Mouse (Mus musculus) MEL (cell line): ENCODE measurements at regions not wholly inside any gene's neighbourhood (a gene's known extent, or its start where the extent isn't known, plus 50 kb on each side); places are given as distances from the start of the nearest gene placed in this dataset.

ENCODE experiments used
- DNase-seq: peaks from one replicate; pipeline ENCODE4 v3.0.0; 2011; ENCODE audit warnings: low read depth, low spot score
- H3K27ac ChIP-seq: 2 replicates; pipeline ENCODE4 v1.5.1; 2012; ENCODE audit warnings: low read depth, mild to moderate bottlenecking, control low read depth, low read length, moderate library complexity; ENCODE audit not compliant: control insufficient read depth
- H3K27me3 ChIP-seq, 2 experiments: fragments of 150-350 bp in 1 of 2; sonication (generic) in 1 of 2; 2 replicates each; pipeline ENCODE4 v1.6.1; 2012; ENCODE audit warnings: low read length in 2 of 2, mild to moderate bottlenecking in 2 of 2, improper control_type of control experiment in 1 of 2, moderate library complexity in 1 of 2; ENCODE audit not compliant: insufficient read depth in 2 of 2, control insufficient read depth in 1 of 2
- H3K36me3 ChIP-seq, 2 experiments: 2 replicates each; pipeline ENCODE4 v1.6.1; 2012 to 2014; ENCODE audit warnings: low read length in 2 of 2, improper control_type of control experiment in 1 of 2, inconsistent platforms in 1 of 2, mild to moderate bottlenecking in 1 of 2; ENCODE audit not compliant: insufficient read depth in 2 of 2, control insufficient read depth in 1 of 2
- H3K4me1 ChIP-seq, 2 experiments: fragments of 150-350 bp in 1 of 2; sonication (generic) in 1 of 2; 2 replicates each; pipeline ENCODE4 v1.6.1; 2012; ENCODE audit warnings: low read length in 2 of 2, improper control_type of control experiment in 1 of 2, mild to moderate bottlenecking in 1 of 2; ENCODE audit not compliant: insufficient read depth in 2 of 2, control insufficient read depth in 1 of 2
- H3K4me3 ChIP-seq, 2 experiments: fragments of 150-350 bp in 1 of 2; sonication (generic) in 1 of 2; 2 replicates each; pipeline ENCODE4 v1.5.1; 2012; ENCODE audit warnings: low read depth in 2 of 2, low read length in 2 of 2, mild to moderate bottlenecking in 2 of 2, moderate library complexity in 2 of 2, control low read depth in 1 of 2, improper control_type of control experiment in 1 of 2; ENCODE audit not compliant: control insufficient read depth in 1 of 2, insufficient read depth in 1 of 2
- H3K79me2 ChIP-seq: 2 replicates; pipeline ENCODE4 v1.6.1; 2012; ENCODE audit warnings: mild to moderate bottlenecking, low read length, moderate library complexity; ENCODE audit not compliant: control insufficient read depth, poor library complexity, insufficient read depth
- H3K9ac ChIP-seq: 2 replicates; pipeline ENCODE4 v1.6.1; 2012; ENCODE audit warnings: low read depth, mild to moderate bottlenecking, control low read depth, low read length, moderate library complexity; ENCODE audit not compliant: control insufficient read depth, poor library complexity, severe bottlenecking
- H3K9me3 ChIP-seq: fragments of 150-350 bp; sonication (generic); replicated peaks from 2 replicates; pipeline ENCODE4 v1.6.1; 2012; ENCODE audit warnings: mild to moderate bottlenecking, low read length, improper control_type of control experiment, moderate library complexity; ENCODE audit not compliant: insufficient read depth
- BHLHE40 ChIP-seq: IDR thresholded peaks from 2 replicates; pipeline ENCODE4 v1.6.1; 2012; ENCODE audit warnings: low read depth, mild to moderate bottlenecking, inconsistent platforms, low read length, improper control_type of control experiment, borderline replicate concordance
- CHD1 ChIP-seq: IDR thresholded peaks from 2 replicates; pipeline ENCODE4 v1.6.1; 2012; ENCODE audit warnings: low read depth, mild to moderate bottlenecking, inconsistent platforms, low read length, improper control_type of control experiment
- E2F4 ChIP-seq: IDR thresholded peaks from 2 replicates; pipeline ENCODE4 v1.6.1; 2011; ENCODE audit warnings: low read depth, low read length, improper control_type of control experiment, borderline replicate concordance
- EP300 ChIP-seq, 2 experiments: IDR thresholded peaks; 2 replicates each; pipeline ENCODE4 v1.6.1; 2011; ENCODE audit warnings: improper control_type of control experiment in 2 of 2, low read length in 2 of 2, low read depth in 1 of 2, mild to moderate bottlenecking in 1 of 2
- ETS1 ChIP-seq: IDR thresholded peaks from 2 replicates; pipeline ENCODE4 v1.6.1; 2012; ENCODE audit warnings: low read depth, mild to moderate bottlenecking, inconsistent platforms, low read length, improper control_type of control experiment, moderate library complexity
- GABPA ChIP-seq: IDR thresholded peaks from 2 replicates; pipeline ENCODE4 v1.6.1; 2012; ENCODE audit warnings: low read depth, mild to moderate bottlenecking, inconsistent platforms, low read length, improper control_type of control experiment, moderate library complexity
- GATA1 ChIP-seq: IDR thresholded peaks from 2 replicates; pipeline ENCODE4 v1.6.1; 2011; ENCODE audit warnings: low read depth, low read length, improper control_type of control experiment
- HCFC1 ChIP-seq: IDR thresholded peaks from 2 replicates; pipeline ENCODE4 v1.6.1; 2012; ENCODE audit warnings: low read depth, mild to moderate bottlenecking, inconsistent platforms, low read length, improper control_type of control experiment, moderate library complexity
- MAFK ChIP-seq: IDR thresholded peaks from 2 replicates; pipeline ENCODE4 v1.6.1; 2011; ENCODE audit warnings: low read depth, mild to moderate bottlenecking, low read length, improper control_type of control experiment, borderline replicate concordance
- MAX ChIP-seq: IDR thresholded peaks from 2 replicates; pipeline ENCODE4 v1.6.1; 2011; ENCODE audit warnings: low read length, improper control_type of control experiment
- MAZ ChIP-seq: IDR thresholded peaks from 2 replicates; pipeline ENCODE4 v1.6.1; 2012; ENCODE audit warnings: low read depth, mild to moderate bottlenecking, inconsistent platforms, low read length, improper control_type of control experiment
- MXI1 ChIP-seq: IDR thresholded peaks from 2 replicates; pipeline ENCODE4 v1.6.1; 2011; ENCODE audit warnings: mild to moderate bottlenecking, low read depth, low read length, improper control_type of control experiment
- MYB ChIP-seq: IDR thresholded peaks from 2 replicates; pipeline ENCODE4 v1.6.1; 2011; ENCODE audit warnings: mild to moderate bottlenecking, low read depth, low read length, improper control_type of control experiment
- MYC ChIP-seq: IDR thresholded peaks from 2 replicates; pipeline ENCODE4 v1.6.1; 2011; ENCODE audit warnings: low read depth, mild to moderate bottlenecking, low read length, improper control_type of control experiment, moderate library complexity
- NELFE ChIP-seq: IDR thresholded peaks from 2 replicates; pipeline ENCODE4 v1.6.1; 2011; ENCODE audit warnings: low read depth, low read length, improper control_type of control experiment
- NRF1 ChIP-seq: IDR thresholded peaks from 2 replicates; pipeline ENCODE4 v1.6.1; 2014; ENCODE audit warnings: low read depth, mild to moderate bottlenecking, inconsistent platforms, low read length, improper control_type of control experiment, moderate library complexity; ENCODE audit not compliant: poor library complexity, insufficient read depth, severe bottlenecking
- POLR2A ChIP-seq, 2 experiments: IDR thresholded peaks; 2 replicates each; pipeline ENCODE4 v1.6.1; 2011 to 2012; ENCODE audit warnings: low read length in 2 of 2, mild to moderate bottlenecking in 2 of 2, control low read depth in 1 of 2, improper control_type of control experiment in 1 of 2, low read depth in 1 of 2, moderate library complexity in 1 of 2; ENCODE audit not compliant: control insufficient read depth in 1 of 2, insufficient read depth in 1 of 2, poor library complexity in 1 of 2
- POLR2AphosphoS5 ChIP-seq: IDR thresholded peaks from 2 replicates; pipeline ENCODE4 v1.6.1; 2012; ENCODE audit warnings: low read depth, borderline replicate concordance, mild to moderate bottlenecking, inconsistent platforms, low read length, moderate library complexity, mixed read lengths
- RCOR1 ChIP-seq: IDR thresholded peaks from 2 replicates; pipeline ENCODE4 v1.6.1; 2012; ENCODE audit warnings: low read depth, mild to moderate bottlenecking, inconsistent platforms, low read length, improper control_type of control experiment
- SIN3A ChIP-seq: IDR thresholded peaks from 2 replicates; pipeline ENCODE4 v1.6.1; 2012; ENCODE audit warnings: low read length, improper control_type of control experiment, inconsistent platforms
- TCF12 ChIP-seq: IDR thresholded peaks from 2 replicates; pipeline ENCODE4 v1.6.1; 2014; ENCODE audit warnings: low read depth, mild to moderate bottlenecking, inconsistent platforms, low read length, improper control_type of control experiment, moderate library complexity
- UBTF ChIP-seq: IDR thresholded peaks from 2 replicates; pipeline ENCODE4 v1.6.1; 2012; ENCODE audit warnings: low read depth, mild to moderate bottlenecking, inconsistent platforms, low read length, improper control_type of control experiment, moderate library complexity, borderline replicate concordance; ENCODE audit not compliant: insufficient read depth
- USF1 ChIP-seq: IDR thresholded peaks from 2 replicates; pipeline ENCODE4 v1.6.1; 2014; ENCODE audit warnings: low read depth, mild to moderate bottlenecking, inconsistent platforms, low read length, improper control_type of control experiment, moderate library complexity
- USF2 ChIP-seq, 2 experiments: IDR thresholded peaks; 2 replicates each; pipeline ENCODE4 v1.6.1; 2011 to 2012; ENCODE audit warnings: improper control_type of control experiment in 2 of 2, low read length in 2 of 2, borderline replicate concordance in 1 of 2, inconsistent platforms in 1 of 2, low read depth in 1 of 2, mild to moderate bottlenecking in 1 of 2; ENCODE audit not compliant: insufficient read depth in 1 of 2
- ZC3H11A ChIP-seq: IDR thresholded peaks from 2 replicates; pipeline ENCODE4 v1.6.1; 2012; ENCODE audit warnings: low read depth, mild to moderate bottlenecking, inconsistent platforms, low read length, improper control_type of control experiment
- ZMIZ1 ChIP-seq: IDR thresholded peaks from 2 replicates; pipeline ENCODE4 v1.6.1; 2012; ENCODE audit warnings: low read depth, mild to moderate bottlenecking, inconsistent platforms, low read length, improper control_type of control experiment, moderate library complexity
- ZNF384 ChIP-seq: IDR thresholded peaks from 2 replicates; pipeline ENCODE4 v1.6.1; 2012; ENCODE audit warnings: low read depth, mild to moderate bottlenecking, inconsistent platforms, low read length, improper control_type of control experiment

- Histone ChIP-seq H3K27ac (no peak overlapping the region), H3K9me3 (no peaks in the 10 kb centered on the region), H3K4me3 (no peak overlapping the region), H3K4me1 (no peaks in the 10 kb centered on the region), H3K36me3 (no peaks in the 10 kb centered on the region), H3K79me2 (no peaks in the 10 kb centered on the region), H3K27me3 (no peaks in the 10 kb centered on the region), H3K9ac (no peak overlapping the region)
- no peak for TF ChIP-seq USF2 (IDR thresholded peaks at IDR 0.05; ENCODE audit: borderline replicate concordance in 1 of 2, insufficient read depth in 1 of 2, low read depth in 1 of 2, low read length in 2 of 2)
- no peak for TF ChIP-seq MYB
- no peak for TF ChIP-seq MYC
- TF ChIP-seq MAFK: no peak
- TF ChIP-seq ZNF384: no peak
- no peak for TF ChIP-seq GABPA
- TF ChIP-seq MAZ: no peak
- no peak for TF ChIP-seq E2F4
- TF ChIP-seq USF1: no peak
- TF ChIP-seq ZC3H11A: no peak
- no peak for TF ChIP-seq NELFE
- no peak for TF ChIP-seq EP300 (IDR thresholded peaks at IDR 0.05; ENCODE audit: low read depth in 1 of 2, low read length in 2 of 2)
- TF ChIP-seq TCF12: no peak
- no peak for DNase-seq
Measured at GRCm38 (mm10) chr9:43492236-43493000, 181.8 kb downstream of the Trim29 start.

- Histone ChIP-seq H3K79me2 (no peaks in the 10 kb centered on the region), H3K27ac (no peak overlapping the region), H3K36me3 (no peaks in the 10 kb centered on the region), H3K4me1 (no peaks in the 10 kb centered on the region), H3K4me3 (no peak overlapping the region), H3K27me3 (no peaks in the 10 kb centered on the region), H3K9me3 (no peaks in the 10 kb centered on the region), H3K9ac (no peak overlapping the region)
- no peak for DNase-seq
- no peak for TF ChIP-seq HCFC1
- TF ChIP-seq EP300 (IDR thresholded peaks at IDR 0.05; ENCODE audit: low read depth in 1 of 2, low read length in 2 of 2): no peak
- no peak for TF ChIP-seq UBTF
- TF ChIP-seq GATA1: no peak
- TF ChIP-seq POLR2AphosphoS5: no peak
- TF ChIP-seq USF2 (IDR thresholded peaks at IDR 0.05; ENCODE audit: borderline replicate concordance in 1 of 2, insufficient read depth in 1 of 2, low read depth in 1 of 2, low read length in 2 of 2): no peak
- no peak for TF ChIP-seq BHLHE40
- no peak for TF ChIP-seq SIN3A
- no peak for TF ChIP-seq MAZ
- no peak for TF ChIP-seq ETS1
- no peak for TF ChIP-seq TCF12
- TF ChIP-seq GABPA: no peak
- TF ChIP-seq POLR2A (IDR thresholded peaks at IDR 0.05; ENCODE audit: control insufficient read depth in 1 of 2, insufficient read depth in 1 of 2, low read depth in 1 of 2, low read length in 2 of 2, poor library complexity in 1 of 2): no peak
- no peak for TF ChIP-seq ZMIZ1
- no peak for TF ChIP-seq RCOR1
- TF ChIP-seq NRF1: no peak
- TF ChIP-seq CHD1: no peak
- no peak for TF ChIP-seq MAX
- no peak for TF ChIP-seq MXI1
- no peak for TF ChIP-seq MAFK
Measured at GRCm38 (mm10) chr9:43498596-43498995, 187.9 kb downstream of the Trim29 start.
